Mouse (Mus musculus): ENCODE data around the gene Nadsyn1.

GRCm38 (mm10) chr7:143752606-143753005, 70.0 kb downstream of the Nadsyn1 start:
- TF ChIP-seq CTCF (conservative IDR thresholded peaks at IDR 0.05; ENCODE audit: low read length) (no peak), NANOG (IDR thresholded peaks at IDR 0.05; ENCODE audit: borderline replicate concordance, low read length) (no peak), POU5F1 (IDR thresholded peaks at IDR 0.05; ENCODE audit: borderline replicate concordance, low read length) (no peak)

All from E14TG2a.4 (cell line).